Mouse (Mus musculus) lung, embryonic 15.5 days (tissue): ENCODE results near the gene Slc39a13. TPM values are rescaled to one million over a fixed set of nuclear protein-coding genes. Genes with fewer than 3 reads are reported as not detected.
"Not testable (repeated sequence)": the region's sequence is repeated elsewhere in the genome, so short reads cannot be mapped to it uniquely, and the experiment has no call there.

Source experiments
- ATAC-seq: fragments of 200-750 bp; cut with Nextera tagmentation; 2 replicates; pipeline ENCODE4 v1.8.0; 2017; ENCODE audit warnings: moderate number of reproducible peaks, borderline replicate concordance; ENCODE audit not compliant: low FRiP score, low TSS enrichment; ENCODE audit errors: extremely low read depth
- H3K27ac ChIP-seq: fragments of 300-500 bp; sonication (generic); 2 replicates; pipeline ENCODE4 v1.5.1; 2015; ENCODE audit warnings: moderate library complexity, mild to moderate bottlenecking, inconsistent platforms
- H3K27me3 ChIP-seq: fragments of 300-500 bp; sonication (generic); 2 replicates; pipeline ENCODE4 v1.6.1; 2015; ENCODE audit warnings: inconsistent platforms
- H3K36me3 ChIP-seq: fragments of 300-500 bp; sonication (generic); 2 replicates; pipeline ENCODE4 v1.6.1; 2015; ENCODE audit warnings: inconsistent platforms
- H3K4me1 ChIP-seq: fragments of 300-500 bp; sonication (generic); 2 replicates; pipeline ENCODE4 v1.6.1; 2015; ENCODE audit warnings: inconsistent platforms
- H3K4me2 ChIP-seq: fragments of 300-500 bp; sonication (generic); 2 replicates; pipeline ENCODE4 v1.6.1; 2015; ENCODE audit warnings: inconsistent platforms, mild to moderate bottlenecking, moderate library complexity
- H3K4me3 ChIP-seq: fragments of 300-500 bp; sonication (generic); 2 replicates; pipeline ENCODE4 v1.5.1; 2015; ENCODE audit warnings: mild to moderate bottlenecking, inconsistent platforms
- H3K9ac ChIP-seq: fragments of 300-500 bp; sonication (generic); 2 replicates; pipeline ENCODE4 v1.6.1; 2015; ENCODE audit warnings: inconsistent platforms
- H3K9me3 ChIP-seq: fragments of 300-500 bp; sonication (generic); 2 replicates; pipeline ENCODE4 v1.6.1; 2016; ENCODE audit warnings: inconsistent platforms
- WGBS: fragments of 180-500 bp; shearing (Covaris S2); methylation state at CpG from one replicate; pipeline ENCODE4 v1.1.7; 2015; 5-methylcytosine and 5-hydroxymethylcytosine counted together
- polyA plus RNA-seq: library from polyadenylated mRNA; unstranded; fragments of >200 nt; fragmentation: Nextera tagmentation; extraction: Ambion mirVana; gene quantifications from 2 replicates; pipeline ENCODE4 v1.2.1, GENCODE M21; 2015

Gene Slc39a13
- polyA plus RNA-seq, 1 experiment from 2014 or later, result 40.2 TPM

DNA sequence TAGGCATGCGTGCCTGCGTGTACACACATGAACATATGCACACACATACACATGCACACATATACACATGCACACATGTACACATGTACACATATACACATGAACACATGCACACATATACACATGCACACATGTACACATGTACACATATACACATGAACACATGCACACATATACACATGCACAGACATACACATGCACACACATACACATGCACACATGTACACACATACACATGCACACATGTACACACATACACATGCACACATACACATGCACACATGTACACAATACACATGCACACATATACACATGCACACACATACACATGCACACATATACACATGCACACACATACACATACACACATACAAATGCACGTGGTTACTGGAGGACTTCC lies 41.6 kb upstream of the Slc39a13 start:
- not testable (repeated sequence) for H3K27ac ChIP-seq, ATAC-seq, H3K27me3 ChIP-seq, H3K9ac ChIP-seq, H3K4me3 ChIP-seq, H3K4me2 ChIP-seq, H3K9me3 ChIP-seq, H3K36me3 ChIP-seq
- WGBS, result 83% methylated on average over 3 of the region's 3 CpGs
- H3K4me1 ChIP-seq, result peaks cover 13% of the 10 kb centered on the region

DNA sequence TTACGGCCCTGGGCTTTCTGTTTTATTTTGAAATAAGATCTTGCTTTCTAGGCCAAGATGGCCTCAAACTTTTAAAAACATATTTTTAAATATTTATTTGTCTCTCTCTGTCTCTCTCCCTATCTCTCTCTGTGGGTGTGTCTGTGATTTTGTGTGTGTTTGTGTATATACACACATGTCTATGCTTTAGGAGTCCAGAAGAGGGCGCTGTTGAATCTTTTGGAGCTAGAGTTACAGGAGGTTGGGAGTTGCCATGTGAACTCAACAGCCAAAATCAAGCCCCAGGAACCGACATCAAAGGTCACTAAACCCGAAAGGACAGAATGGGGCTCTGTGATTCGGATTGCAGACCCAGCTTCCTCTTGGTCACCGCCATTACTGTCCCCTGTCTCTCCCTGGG lies 40.2 kb upstream of the Slc39a13 start:
- 72% methylated on average over 6 of the region's 6 CpGs for WGBS
- no peak for ATAC-seq
- Histone ChIP-seq H3K4me3 (no peak overlapping the region), H3K27ac (no peak overlapping the region), H3K4me2 (no peak overlapping the region), H3K9ac (no peak overlapping the region), H3K27me3 (no peaks in the 10 kb centered on the region), H3K36me3 (no peaks in the 10 kb centered on the region), H3K4me1 (peaks cover 6% of the 10 kb centered on the region), H3K9me3 (no peaks in the 10 kb centered on the region)

DNA sequence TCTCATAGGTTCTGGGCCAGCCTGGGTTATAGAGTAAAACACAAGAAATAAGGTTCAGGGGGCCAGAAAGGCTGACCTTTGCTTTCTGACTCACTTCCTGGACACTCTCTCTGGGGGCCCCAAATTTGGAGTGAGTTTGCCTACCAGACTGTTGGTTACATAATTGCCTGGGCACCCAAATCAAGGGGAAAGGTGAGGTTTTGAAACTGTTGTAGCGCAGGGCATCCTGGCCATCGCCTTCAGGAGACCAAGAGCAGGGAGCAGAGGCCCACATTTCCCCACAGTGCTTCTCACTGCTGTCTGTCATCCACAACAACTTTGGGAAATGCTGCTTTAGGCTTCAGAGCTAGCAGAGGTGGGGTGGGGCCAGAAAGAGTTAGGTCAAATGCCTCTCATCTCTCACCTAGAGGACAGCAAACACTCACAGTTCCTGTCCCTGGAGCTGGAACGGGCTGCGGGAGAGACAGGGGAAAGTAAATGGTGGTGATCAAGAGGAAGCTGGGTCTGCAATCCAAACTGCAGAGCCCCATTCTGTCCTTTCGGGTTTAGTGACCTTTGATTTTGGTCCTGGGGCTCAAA lies 39.7 kb upstream of the Slc39a13 start:
- Histone ChIP-seq H3K4me1 (peaks cover 4% of the 10 kb centered on the region; the same call in 1 of the 2 replicates), H3K4me3 (no peak overlapping the region), H3K27ac (no peak overlapping the region), H3K4me2 (no peak overlapping the region), H3K9me3 (no peaks in the 10 kb centered on the region), H3K36me3 (no peaks in the 10 kb centered on the region), H3K27me3 (no peaks in the 10 kb centered on the region), H3K9ac (no peak overlapping the region)
- 76% methylated on average over 5 of the region's 5 CpGs for WGBS
- no peak for ATAC-seq

GRCm38 (mm10) chr2:91109241-91109640 lies 39.0 kb upstream of the Slc39a13 start:
- no peak overlapping the region for H3K4me3 ChIP-seq
- 77% methylated on average over 5 of the region's 5 CpGs for WGBS
- no peak overlapping the region for H3K4me2 ChIP-seq
- H3K4me1 ChIP-seq, result peaks cover 4% of the 10 kb centered on the region; the same call in 1 of the 2 replicates
- no peak overlapping the region for H3K27ac ChIP-seq
- no peak overlapping the region for H3K9ac ChIP-seq
- no peaks in the 10 kb centered on the region for H3K9me3 ChIP-seq
- no peak for ATAC-seq
- H3K27me3 ChIP-seq, result no peaks in the 10 kb centered on the region
- H3K36me3 ChIP-seq, result no peaks in the 10 kb centered on the region

- Histone ChIP-seq H3K27me3 (no peaks in the 10 kb centered on the region), H3K27ac (no peak overlapping the region), H3K4me1 (peaks cover 4% of the 10 kb centered on the region; the same call in 1 of the 2 replicates), H3K9ac (no peak overlapping the region), H3K4me3 (no peak overlapping the region), H3K4me2 (no peak overlapping the region), H3K36me3 (no peaks in the 10 kb centered on the region), H3K9me3 (no peaks in the 10 kb centered on the region)
- no peak for ATAC-seq
- WGBS, result 79% methylated on average over 3 of the region's 3 CpGs
Measured at GRCm38 (mm10) chr2:91108156-91108555, 37.9 kb upstream of the Slc39a13 start.

DNA sequence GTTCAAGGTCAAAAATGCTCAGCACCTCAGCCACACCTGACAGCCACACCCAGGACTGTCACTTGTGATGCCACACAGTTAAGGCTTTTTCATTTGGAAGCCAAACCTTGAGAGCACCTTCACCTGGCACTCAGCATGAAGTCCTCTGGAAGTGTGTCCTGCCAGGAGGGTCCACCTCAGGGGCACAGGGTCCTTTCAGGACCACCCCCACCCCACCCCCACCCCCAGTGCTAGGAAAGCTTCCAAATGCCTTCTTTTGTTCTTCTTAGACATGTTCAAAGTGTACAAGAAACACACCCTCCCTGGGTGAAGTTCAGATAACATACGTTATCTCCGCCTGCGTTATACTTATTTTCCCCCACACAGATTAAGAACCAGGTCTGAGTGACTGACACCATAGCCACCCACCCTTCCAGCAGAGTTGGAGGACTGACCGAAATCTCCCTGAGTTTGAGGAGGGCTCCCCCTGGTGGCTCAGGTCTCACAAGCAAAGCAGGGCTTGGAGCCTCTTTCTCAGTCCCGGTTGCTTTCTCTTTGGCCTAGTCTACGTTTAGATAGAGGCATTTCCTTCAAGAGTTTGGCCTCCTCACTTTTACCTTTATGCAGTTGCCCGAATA lies 31.0 kb upstream of the Slc39a13 start:
- H3K27me3 ChIP-seq, result no peaks in the 10 kb centered on the region
- no peaks in the 10 kb centered on the region for H3K4me1 ChIP-seq
- peak; percentile 77 for ATAC-seq
- WGBS, result 4% methylated on average over 7 of the region's 7 CpGs
- H3K9me3 ChIP-seq, result no peaks in the 10 kb centered on the region
- H3K36me3 ChIP-seq, result no peaks in the 10 kb centered on the region
- H3K4me3 ChIP-seq, result no peak overlapping the region
- no peak overlapping the region for H3K4me2 ChIP-seq
- H3K27ac ChIP-seq, result no peak overlapping the region
- peak overlapping the region; percentile 22; the same call in 1 of the 2 replicates for H3K9ac ChIP-seq

DNA sequence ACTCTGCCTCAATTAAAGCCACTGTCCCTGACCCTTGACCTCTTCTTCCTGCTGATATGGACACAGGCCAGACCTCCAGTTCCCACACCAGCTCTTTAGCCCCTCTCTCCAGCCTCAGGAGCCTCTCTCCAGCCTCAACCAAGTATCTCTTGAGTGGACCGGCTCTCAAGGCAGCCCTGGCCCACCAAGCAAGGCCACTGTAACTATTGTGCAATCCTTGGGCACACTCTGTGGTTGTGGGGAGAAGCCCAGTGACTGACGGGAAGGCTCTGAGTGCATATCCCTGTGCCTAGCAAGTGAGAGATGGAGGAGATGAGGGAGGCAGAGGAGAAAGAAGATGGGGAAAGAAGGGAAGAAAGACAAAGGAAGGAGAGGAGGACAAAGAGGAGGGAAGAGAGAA lies 27.9 kb upstream of the Slc39a13 start:
- H3K9ac ChIP-seq, result no peak overlapping the region
- H3K36me3 ChIP-seq, result no peaks in the 10 kb centered on the region
- H3K4me3 ChIP-seq, result no peak overlapping the region
- H3K27ac ChIP-seq, result no peak overlapping the region
- no peak overlapping the region for H3K4me2 ChIP-seq
- H3K27me3 ChIP-seq, result no peaks in the 10 kb centered on the region
- no peak for ATAC-seq
- no peaks in the 10 kb centered on the region for H3K9me3 ChIP-seq
- WGBS, result 67% methylated on average over 2 of the region's 2 CpGs
- no peaks in the 10 kb centered on the region for H3K4me1 ChIP-seq

- H3K27ac ChIP-seq, result no peak overlapping the region
- H3K9ac ChIP-seq, result no peak overlapping the region
- 74% methylated on average over 10 of the region's 10 CpGs for WGBS
- H3K27me3 ChIP-seq, result no peaks in the 10 kb centered on the region
- no peaks in the 10 kb centered on the region for H3K4me1 ChIP-seq
- H3K4me2 ChIP-seq, result no peak overlapping the region
- no peak for ATAC-seq
- H3K36me3 ChIP-seq, result no peaks in the 10 kb centered on the region
- no peak overlapping the region for H3K4me3 ChIP-seq
- H3K9me3 ChIP-seq, result no peaks in the 10 kb centered on the region
Measured at GRCm38 (mm10) chr2:91097015-91097414, 26.8 kb upstream of the Slc39a13 start.

GRCm38 (mm10) chr2:91096524-91096923 lies 26.3 kb upstream of the Slc39a13 start:
- Histone ChIP-seq H3K4me1 (no peaks in the 10 kb centered on the region), H3K4me3 (no peak overlapping the region), H3K27me3 (no peaks in the 10 kb centered on the region), H3K9me3 (no peaks in the 10 kb centered on the region), H3K4me2 (no peak overlapping the region), H3K36me3 (no peaks in the 10 kb centered on the region), H3K27ac (no peak overlapping the region), H3K9ac (no peak overlapping the region)
- no peak for ATAC-seq
- WGBS, result 67% methylated on average over 14 of the region's 14 CpGs

- Histone ChIP-seq H3K36me3 (no peaks in the 10 kb centered on the region), H3K4me2 (no peak overlapping the region), H3K9ac (no peak overlapping the region), H3K27me3 (no peaks in the 10 kb centered on the region), H3K4me1 (no peaks in the 10 kb centered on the region), H3K4me3 (no peak overlapping the region), H3K9me3 (no peaks in the 10 kb centered on the region), H3K27ac (no peak overlapping the region)
- ATAC-seq, result no peak
- WGBS, result 59% methylated on average over 6 of the region's 6 CpGs
Measured at GRCm38 (mm10) chr2:91090827-91091226, 20.6 kb upstream of the Slc39a13 start.

DNA sequence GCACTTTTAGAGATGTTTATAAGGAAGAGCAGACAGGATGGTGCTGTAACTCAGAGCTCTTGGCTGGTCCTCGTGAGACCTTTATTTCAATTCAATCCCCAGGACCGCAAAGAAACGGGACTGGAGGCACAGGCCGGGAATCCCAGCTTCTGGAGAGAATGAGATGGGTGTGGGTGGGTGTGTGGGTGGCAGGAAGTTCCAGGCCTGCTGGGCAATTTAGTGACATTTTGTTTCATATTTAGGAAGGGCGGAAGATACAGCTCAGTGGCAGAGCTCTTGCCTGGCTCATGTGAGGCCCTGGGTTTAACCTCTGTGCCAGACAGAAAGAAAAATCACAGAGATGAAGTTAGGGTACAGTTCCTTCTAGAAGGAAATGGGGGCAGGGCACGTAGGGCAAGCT lies 20.0 kb upstream of the Slc39a13 start:
- H3K4me1 ChIP-seq, result no peaks in the 10 kb centered on the region
- WGBS, result 69% methylated on average over 6 of the region's 6 CpGs
- no peaks in the 10 kb centered on the region for H3K9me3 ChIP-seq
- no peak overlapping the region for H3K9ac ChIP-seq
- H3K4me2 ChIP-seq, result no peak overlapping the region
- no peaks in the 10 kb centered on the region for H3K36me3 ChIP-seq
- H3K27ac ChIP-seq, result no peak overlapping the region
- H3K27me3 ChIP-seq, result no peaks in the 10 kb centered on the region
- no peak overlapping the region for H3K4me3 ChIP-seq
- no peak for ATAC-seq

GRCm38 (mm10) chr2:91088987-91089386 lies 18.8 kb upstream of the Slc39a13 start:
- no peaks in the 10 kb centered on the region for H3K4me1 ChIP-seq
- no peak for ATAC-seq
- no peak overlapping the region for H3K27ac ChIP-seq
- 72% methylated on average over 9 of the region's 9 CpGs for WGBS
- no peak overlapping the region for H3K4me3 ChIP-seq
- no peak overlapping the region for H3K4me2 ChIP-seq
- no peaks in the 10 kb centered on the region for H3K9me3 ChIP-seq
- H3K36me3 ChIP-seq, result no peaks in the 10 kb centered on the region
- no peak overlapping the region for H3K9ac ChIP-seq
- no peaks in the 10 kb centered on the region for H3K27me3 ChIP-seq
